Mouse (Mus musculus) limb, embryonic 15.5 days (tissue): ENCODE data around the gene A3galt2. TPM values are rescaled to one million over a fixed set of nuclear protein-coding genes. Genes with fewer than 3 reads are reported as not detected.
A peak's percentile ranks its signal among the peaks of the same experiment; 100 is the strongest.

Experiments
- ATAC-seq: fragments of 200-750 bp; cut with Nextera tagmentation; 2 replicates; pipeline ENCODE4 v1.8.0; 2017; ENCODE audit warnings: low read depth, moderate TSS enrichment; ENCODE audit not compliant: insufficient number of reproducible peaks, low FRiP score, low TSS enrichment
- H3K27ac ChIP-seq: fragments of 300-500 bp; sonication (generic); 2 replicates; pipeline ENCODE4 v1.5.1; 2015; ENCODE audit warnings: moderate library complexity, mild to moderate bottlenecking, inconsistent platforms
- H3K27me3 ChIP-seq: fragments of 300-500 bp; sonication (generic); 2 replicates; pipeline ENCODE4 v1.6.1; 2015; ENCODE audit warnings: inconsistent platforms
- H3K36me3 ChIP-seq: fragments of 300-500 bp; sonication (generic); 2 replicates; pipeline ENCODE4 v1.6.1; 2015; ENCODE audit warnings: inconsistent platforms
- H3K4me1 ChIP-seq: fragments of 300-500 bp; sonication (generic); 2 replicates; pipeline ENCODE4 v1.6.1; 2015; ENCODE audit warnings: inconsistent platforms
- H3K4me2 ChIP-seq: fragments of 300-500 bp; sonication (generic); 2 replicates; pipeline ENCODE4 v1.6.1; 2015; ENCODE audit warnings: mild to moderate bottlenecking, inconsistent platforms
- H3K4me3 ChIP-seq: fragments of 300-500 bp; sonication (generic); 2 replicates; pipeline ENCODE4 v1.5.1; 2015; ENCODE audit warnings: mild to moderate bottlenecking, inconsistent platforms
- H3K9ac ChIP-seq: fragments of 300-500 bp; sonication (generic); 2 replicates; pipeline ENCODE4 v1.6.1; 2015; ENCODE audit warnings: inconsistent platforms
- H3K9me3 ChIP-seq: fragments of 300-500 bp; sonication (generic); 2 replicates; pipeline ENCODE4 v1.6.1; 2016; ENCODE audit warnings: inconsistent platforms
- WGBS: fragments of 180-500 bp; shearing (Covaris S2); methylation state at CpG from one replicate; pipeline ENCODE4 v1.1.7; 2015; 5-methylcytosine and 5-hydroxymethylcytosine counted together
- polyA plus RNA-seq: library from polyadenylated mRNA; unstranded; fragments of >200 nt; fragmentation: Nextera tagmentation; extraction: Ambion mirVana; gene quantifications from 2 replicates; pipeline ENCODE4 v1.2.1, GENCODE M21; 2015

A3galt2 gene
- 0.24 and 0.25 TPM in 2 replicates for polyA plus RNA-seq

- no peak within 1 kb of the TSS for H3K4me3 ChIP-seq
- H3K36me3 ChIP-seq = peaks cover 43% of the 10 kb centered on the region
- no peak within 1 kb of the TSS for H3K4me2 ChIP-seq
- WGBS = 71% methylated on average over 3 of the region's 3 CpGs
- H3K9ac ChIP-seq = no peak within 1 kb of the TSS
- no peaks in the 10 kb centered on the region for H3K27me3 ChIP-seq
- H3K4me1 ChIP-seq = peaks cover 16% of the 10 kb centered on the region; the same call in 1 of the 2 replicates
- 0 out of 2 replicates have a peak within 1 kb of the TSS, but pooled peaks have one; percentile 11 for H3K27ac ChIP-seq
- no peaks in the 10 kb centered on the region for H3K9me3 ChIP-seq
- ATAC-seq = no peak
These were observed at the start of gene A3galt2 for GRCm38 (mm10) chr4:128755064-128755463. A3galt2 (plus strand) TSS chr4:128755364.

DNA sequence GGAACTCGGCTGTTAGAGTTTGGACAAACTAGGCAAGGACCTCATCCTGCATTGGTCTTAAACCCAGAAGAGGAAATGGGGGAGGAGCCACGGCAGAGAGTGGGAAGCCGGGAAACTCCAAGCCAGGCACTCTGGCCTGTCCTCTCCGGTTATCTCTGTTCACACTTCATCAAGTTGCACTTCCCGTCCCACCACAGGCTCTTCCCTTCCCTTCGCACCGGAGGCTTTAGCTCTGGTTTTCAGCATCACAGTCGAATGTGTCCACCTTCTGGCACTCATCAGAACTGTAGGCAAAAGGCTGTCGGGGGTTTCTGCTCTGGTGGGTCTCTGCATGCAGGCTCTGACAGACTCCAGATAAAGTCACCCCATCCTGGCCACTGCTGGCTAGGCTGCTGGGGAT lies 48.5 kb upstream of the A3galt2 start:
- Histone ChIP-seq H3K4me2 (no peak overlapping the region), H3K9me3 (no peaks in the 10 kb centered on the region), H3K27ac (no peak overlapping the region), H3K36me3 (peaks cover 3% of the 10 kb centered on the region; the same call in 1 of the 2 replicates), H3K4me1 (peaks cover 14% of the 10 kb centered on the region), H3K9ac (no peak overlapping the region), H3K4me3 (no peak overlapping the region), H3K27me3 (no peaks in the 10 kb centered on the region)
- no peak for ATAC-seq
- 10% methylated on average over 9 of the region's 9 CpGs for WGBS

GRCm38 (mm10) chr4:128707384-128707783 lies 47.8 kb upstream of the A3galt2 start:
- no peak overlapping the region for H3K9ac ChIP-seq
- H3K9me3 ChIP-seq = no peaks in the 10 kb centered on the region
- no peak for ATAC-seq
- H3K27ac ChIP-seq = no peak overlapping the region
- H3K4me3 ChIP-seq = no peak overlapping the region
- H3K36me3 ChIP-seq = peaks cover 3% of the 10 kb centered on the region; the same call in 1 of the 2 replicates
- H3K27me3 ChIP-seq = no peaks in the 10 kb centered on the region
- no peak overlapping the region for H3K4me2 ChIP-seq
- H3K4me1 ChIP-seq = peaks cover 22% of the 10 kb centered on the region
- 60% methylated on average over 4 of the region's 4 CpGs for WGBS

- Histone ChIP-seq H3K36me3 (peaks cover 3% of the 10 kb centered on the region; the same call in 1 of the 2 replicates), H3K27ac (no peak overlapping the region), H3K27me3 (no peaks in the 10 kb centered on the region), H3K4me3 (no peak overlapping the region), H3K9me3 (no peaks in the 10 kb centered on the region), H3K9ac (no peak overlapping the region), H3K4me1 (peaks cover 26% of the 10 kb centered on the region), H3K4me2 (no peak overlapping the region)
- 80% methylated on average over 15 of the region's 15 CpGs for WGBS
- ATAC-seq = no peak
These were observed 45.9 kb upstream of the A3galt2 start for GRCm38 (mm10) chr4:128709061-128709780.

DNA sequence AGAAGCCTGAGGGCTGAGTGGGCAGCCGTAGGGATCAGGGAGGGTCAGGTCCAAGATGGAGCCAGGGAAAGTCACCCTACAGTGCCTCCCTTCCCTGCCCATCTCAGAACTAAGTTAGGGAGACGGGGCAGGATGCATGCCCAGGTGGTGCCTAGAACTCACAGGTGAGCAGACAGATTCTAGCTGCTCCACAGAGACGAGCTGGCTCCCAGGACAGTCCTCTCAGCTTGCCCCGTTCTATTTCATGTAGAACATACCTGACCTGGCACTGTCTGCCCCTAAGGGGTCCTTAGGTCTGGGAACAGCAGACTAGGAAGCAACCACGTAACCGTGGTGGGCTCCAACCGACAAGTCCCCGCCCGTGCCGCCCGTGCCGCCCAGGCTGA lies 45.4 kb upstream of the A3galt2 start:
- Histone ChIP-seq H3K9me3 (no peaks in the 10 kb centered on the region), H3K9ac (no peak overlapping the region), H3K4me1 (peaks cover 26% of the 10 kb centered on the region), H3K27ac (no peak overlapping the region), H3K36me3 (peaks cover 3% of the 10 kb centered on the region; the same call in 1 of the 2 replicates), H3K4me3 (no peak overlapping the region), H3K4me2 (no peak overlapping the region), H3K27me3 (no peaks in the 10 kb centered on the region)
- WGBS = 85% methylated on average over 12 of the region's 12 CpGs
- no peak for ATAC-seq

DNA sequence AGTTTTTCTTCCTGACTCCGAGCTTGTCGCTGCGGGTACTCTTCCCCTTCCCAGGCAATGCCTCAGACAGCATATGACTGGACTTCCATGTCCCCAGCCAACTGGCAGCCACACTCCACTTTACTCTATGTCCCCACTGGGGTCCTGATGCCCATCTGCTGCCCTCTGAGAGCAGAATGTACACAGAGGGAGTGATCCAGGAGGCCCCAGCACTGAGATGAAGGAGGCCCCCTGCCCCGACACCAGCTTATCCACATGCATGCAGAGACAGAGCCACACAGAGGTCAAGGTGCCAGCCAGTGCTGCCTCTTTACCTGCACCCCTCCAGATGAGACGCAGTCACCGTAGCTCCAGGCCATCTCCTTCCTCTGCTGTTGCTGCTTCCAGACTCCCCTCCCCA lies 44.9 kb upstream of the A3galt2 start:
- ATAC-seq = no peak

DNA sequence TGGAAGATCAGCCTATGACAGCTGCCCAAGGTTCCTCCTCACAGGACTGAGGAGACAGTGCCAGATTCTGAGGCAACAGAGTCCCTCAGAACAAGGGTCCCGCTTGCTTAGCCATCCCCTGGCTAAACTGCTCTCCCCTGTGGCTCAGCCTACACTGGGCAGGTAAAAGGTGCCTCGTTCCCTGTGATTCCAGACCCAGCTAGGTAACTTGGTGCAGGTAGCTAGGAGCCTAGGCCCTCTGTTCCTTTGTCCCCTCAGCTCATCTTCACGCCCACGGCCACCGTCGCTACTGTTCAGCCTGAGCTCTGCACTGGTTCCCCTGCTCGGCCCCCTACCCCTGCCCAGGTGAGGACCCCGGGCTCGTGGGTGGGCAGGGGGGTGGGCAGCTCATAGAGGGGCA lies 44.4 kb upstream of the A3galt2 start:
- no peak for ATAC-seq
- Histone ChIP-seq H3K4me3 (no peak overlapping the region), H3K27me3 (no peaks in the 10 kb centered on the region), H3K27ac (no peak overlapping the region), H3K36me3 (peaks cover 3% of the 10 kb centered on the region; the same call in 1 of the 2 replicates), H3K9me3 (no peaks in the 10 kb centered on the region), H3K9ac (no peak overlapping the region), H3K4me2 (no peak overlapping the region), H3K4me1 (peaks cover 37% of the 10 kb centered on the region)
- 76% methylated on average over 9 of the region's 9 CpGs for WGBS

More for the DNA sequence above, 44.9 kb upstream of the A3galt2 start:
- Histone ChIP-seq H3K36me3 (peaks cover 3% of the 10 kb centered on the region; the same call in 1 of the 2 replicates), H3K4me2 (no peak overlapping the region), H3K27ac (no peak overlapping the region), H3K9me3 (no peaks in the 10 kb centered on the region), H3K4me1 (peaks cover 32% of the 10 kb centered on the region), H3K9ac (no peak overlapping the region), H3K27me3 (no peaks in the 10 kb centered on the region), H3K4me3 (no peak overlapping the region)
- 85% methylated on average over 6 of the region's 6 CpGs for WGBS

- Histone ChIP-seq H3K9ac (no peak overlapping the region), H3K27me3 (no peaks in the 10 kb centered on the region), H3K4me1 (peaks cover 38% of the 10 kb centered on the region), H3K4me2 (peak overlapping the region; percentile 38), H3K4me3 (peak overlapping the region; percentile 16), H3K27ac (peak overlapping the region; percentile 59), H3K9me3 (no peaks in the 10 kb centered on the region), H3K36me3 (peaks cover 3% of the 10 kb centered on the region; the same call in 1 of the 2 replicates)
- WGBS = 14% methylated on average over 24 of the region's 24 CpGs
- peak; percentile 37; the same call in 1 of the 2 replicates for ATAC-seq
These were observed 43.6 kb upstream of the A3galt2 start for GRCm38 (mm10) chr4:128711455-128712135.

DNA sequence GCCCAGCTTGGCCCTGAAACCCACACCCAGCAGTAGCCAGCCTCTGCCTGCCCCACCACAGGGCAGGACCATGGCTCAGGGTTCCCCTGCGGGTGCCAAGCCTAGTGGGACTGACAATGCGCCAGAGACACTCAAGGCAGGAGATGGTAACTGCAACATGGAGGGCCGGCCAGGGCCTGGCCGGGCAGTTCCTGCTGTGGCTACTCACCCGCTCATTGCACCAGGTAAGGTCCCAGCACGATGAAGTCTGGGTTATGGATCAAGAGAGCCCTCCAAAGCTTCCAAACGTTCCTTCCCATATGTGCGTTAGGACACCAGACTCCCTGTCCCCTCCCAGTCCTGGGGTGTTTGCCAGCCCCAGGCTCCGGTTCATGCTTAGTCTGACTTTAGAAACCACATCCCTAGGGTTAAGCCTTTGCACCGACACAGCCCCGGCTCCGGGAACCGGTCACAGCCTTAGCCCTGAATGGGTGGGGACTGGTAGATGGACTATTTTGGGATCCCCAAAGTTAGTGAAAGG lies 43.0 kb upstream of the A3galt2 start:
- WGBS = 52% methylated on average over 13 of the region's 13 CpGs
- Histone ChIP-seq H3K4me3 (peak overlapping the region; percentile 16), H3K27ac (peak overlapping the region; percentile 59)

DNA sequence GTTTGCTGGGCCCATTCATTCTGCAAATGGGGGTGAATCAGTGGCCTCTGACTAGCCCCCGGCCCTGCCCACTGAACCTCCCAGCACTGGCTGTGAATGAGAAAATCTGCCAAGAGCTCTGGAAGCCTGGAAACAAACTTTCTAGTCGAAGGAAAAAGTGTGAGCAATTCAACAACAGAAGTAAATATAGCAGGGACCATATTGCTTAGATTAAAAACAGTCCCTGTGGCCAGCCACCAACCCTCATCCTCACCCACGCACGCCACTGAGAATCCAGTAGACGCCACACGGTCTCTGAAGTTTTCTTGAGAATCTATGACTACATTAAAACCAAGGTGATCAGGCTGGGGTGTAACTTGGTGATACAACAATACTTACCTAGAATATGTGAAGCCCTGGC lies 42.2 kb upstream of the A3galt2 start:
- no peaks in the 10 kb centered on the region for H3K9me3 ChIP-seq
- H3K4me3 ChIP-seq = no peak overlapping the region
- H3K36me3 ChIP-seq = peaks cover 3% of the 10 kb centered on the region; the same call in 1 of the 2 replicates
- 73% methylated on average over 6 of the region's 6 CpGs for WGBS
- H3K27ac ChIP-seq = no peak overlapping the region
- H3K4me2 ChIP-seq = no peak overlapping the region
- no peak overlapping the region for H3K9ac ChIP-seq
- peaks cover 41% of the 10 kb centered on the region for H3K4me1 ChIP-seq
- H3K27me3 ChIP-seq = no peaks in the 10 kb centered on the region
- ATAC-seq = no peak

More for the DNA sequence above, 43.0 kb upstream of the A3galt2 start:
- Histone ChIP-seq H3K9me3 (no peaks in the 10 kb centered on the region), H3K4me1 (peaks cover 37% of the 10 kb centered on the region), H3K9ac (no peak overlapping the region), H3K36me3 (peaks cover 3% of the 10 kb centered on the region; the same call in 1 of the 2 replicates), H3K4me2 (peak overlapping the region; percentile 38), H3K27me3 (no peaks in the 10 kb centered on the region)
- no peak for ATAC-seq

GRCm38 (mm10) chr4:128715241-128716204 lies 39.6 kb upstream of the A3galt2 start:
- H3K9ac ChIP-seq = no peak overlapping the region
- peaks cover 55% of the 10 kb centered on the region for H3K4me1 ChIP-seq
- H3K9me3 ChIP-seq = no peaks in the 10 kb centered on the region
- H3K4me2 ChIP-seq = peak overlapping the region; percentile 5; the same call in 1 of the 2 replicates
- 9% methylated on average over 14 of the region's 14 CpGs for WGBS
- ATAC-seq = peak; percentile 27; the same call in 1 of the 2 replicates
- H3K36me3 ChIP-seq = no peaks in the 10 kb centered on the region
- H3K27me3 ChIP-seq = no peaks in the 10 kb centered on the region
- no peak overlapping the region for H3K4me3 ChIP-seq
- peak overlapping the region; percentile 61 for H3K27ac ChIP-seq
